Mouse (Mus musculus): ENCODE results near the gene Serpinb3d. TPM values are rescaled to one million over a fixed set of nuclear protein-coding genes. Genes with fewer than 3 reads are reported as not detected.
"Not testable (repeated sequence)": the region's sequence is repeated elsewhere in the genome, so short reads cannot be mapped to it uniquely, and the experiment has no call there.

Gene Serpinb3d
- not detected in 2 replicates for polyA plus RNA-seq (2016; fragmentation: Nextera tagmentation; extraction: Ambion mirVana)

GRCm38 (mm10) chr1:107083406-107083805, at the start of gene Serpinb3d:
TSS of gene Serpinb3d (minus strand) at chr1:107083506.
- Histone ChIP-seq H3K9me3 (replicated peaks) (no peaks in the 10 kb centered on the region), H3K4me3 (no peak within 1 kb of the TSS), H3K27me3 (ENCODE audit: low read depth, poor library complexity, severe bottlenecking) (no peaks in the 10 kb centered on the region), H3K36me3 (no peaks in the 10 kb centered on the region), H3K27ac (no peak within 1 kb of the TSS), H3K4me1 (no peaks in the 10 kb centered on the region)
- DNase-seq (ENCODE audit: low spot score), result no peak

- not testable (repeated sequence) for DNase-seq (ENCODE audit: low spot score); H3K4me1 ChIP-seq; H3K9me3 ChIP-seq (replicated peaks); H3K36me3 ChIP-seq; H3K27me3 ChIP-seq (ENCODE audit: low read depth, poor library complexity, severe bottlenecking); H3K4me3 ChIP-seq; H3K27ac ChIP-seq
Measured at GRCm38 (mm10) chr1:107127453-107127852, 44.1 kb upstream of the Serpinb3d start.

GRCm38 (mm10) chr1:107098417-107098816, 15.1 kb upstream of the Serpinb3d start:
- H3K27me3 ChIP-seq (ENCODE audit: low read depth, poor library complexity, severe bottlenecking), result no peaks in the 10 kb centered on the region
- no peaks in the 10 kb centered on the region for H3K4me1 ChIP-seq
- no peaks in the 10 kb centered on the region for H3K9me3 ChIP-seq (replicated peaks)
- DNase-seq (ENCODE audit: low spot score), result no peak
- WGBS, result 90% methylated on average over 2 of the region's 2 CpGs
- no peak overlapping the region for H3K4me3 ChIP-seq
- no peak overlapping the region for H3K27ac ChIP-seq
- H3K36me3 ChIP-seq, result no peaks in the 10 kb centered on the region

- Histone ChIP-seq H3K9me3 (replicated peaks) (no peaks in the 10 kb centered on the region), H3K4me1 (no peaks in the 10 kb centered on the region), H3K27ac (no peak within 1 kb of the TSS), H3K27me3 (ENCODE audit: low read depth, poor library complexity, severe bottlenecking) (no peaks in the 10 kb centered on the region), H3K4me3 (no peak within 1 kb of the TSS), H3K36me3 (no peaks in the 10 kb centered on the region)
- 92% methylated on average over 1 of the region's 1 CpGs for WGBS
- DNase-seq (ENCODE audit: low spot score), result no peak
Measured at GRCm38 (mm10) chr1:107052203-107052602, 31.1 kb downstream of the Serpinb3d start, which contains the start of gene Serpinb3a. TSS of gene Serpinb3a (minus strand) at chr1:107052303.

- not testable (repeated sequence) for H3K36me3 ChIP-seq, H3K4me3 ChIP-seq
- WGBS, result 90% methylated on average over 3 of the region's 3 CpGs
Measured at GRCm38 (mm10) chr1:107034236-107034635, 49.1 kb downstream of the Serpinb3d start.

More at GRCm38 (mm10) chr1:107034236-107034635, 49.1 kb downstream of the Serpinb3d start:
- not testable (repeated sequence) for H3K9me3 ChIP-seq (replicated peaks); H3K27ac ChIP-seq; H3K27me3 ChIP-seq (ENCODE audit: low read depth, poor library complexity, severe bottlenecking); H3K4me1 ChIP-seq; DNase-seq (ENCODE audit: low spot score)

Other genes with a start within 250 kb of the Serpinb3d start
- gene Serpinb5, start 222.3 kb downstream of the Serpinb3d start, polyA plus RNA-seq (2016; fragmentation: Nextera tagmentation; extraction: Ambion mirVana), result 0.13 TPM in 1 of 2 replicates, not detected in the other
- gene Serpinb12, start 149.1 kb downstream of the Serpinb3d start, polyA plus RNA-seq (2016; fragmentation: Nextera tagmentation; extraction: Ambion mirVana), result not detected in 2 replicates
- gene Serpinb13, start 102.5 kb downstream of the Serpinb3d start, polyA plus RNA-seq (2016; fragmentation: Nextera tagmentation; extraction: Ambion mirVana), result not detected in 2 replicates
- gene Serpinb3a, start 31.2 kb downstream of the Serpinb3d start, polyA plus RNA-seq (2016; fragmentation: Nextera tagmentation; extraction: Ambion mirVana), result not detected in 2 replicates
- not detected in 2 replicates for gene Serpinb3b, start 194.9 kb upstream of the Serpinb3d start, polyA plus RNA-seq (2016; fragmentation: Nextera tagmentation; extraction: Ambion mirVana)
- not detected in 2 replicates for gene Serpinb3c, start 194.9 kb upstream of the Serpinb3d start, polyA plus RNA-seq (2016; fragmentation: Nextera tagmentation; extraction: Ambion mirVana)

Measured in limb, embryonic 10.5 days (tissue).